Mouse (Mus musculus) heart, embryonic 11.5 days (tissue): ENCODE data around the gene Abcg1. TPM values are rescaled to one million over a fixed set of nuclear protein-coding genes. Genes with fewer than 3 reads are reported as not detected.
A peak's percentile ranks its signal among the peaks of the same experiment; 100 is the strongest.

Experiments
- ATAC-seq: fragments of 200-750 bp; cut with Nextera tagmentation; replicated peaks from 2 replicates; pipeline ENCODE4 v1.8.0; 2017; ENCODE audit warnings: moderate library complexity; ENCODE audit not compliant: insufficient number of reproducible peaks, low FRiP score, low TSS enrichment
- H3K27ac ChIP-seq: fragments of 300-500 bp; sonication (generic); 2 replicates; pipeline ENCODE4 v1.5.1; 2014; ENCODE audit warnings: mild to moderate bottlenecking, low read depth, low read length
- H3K27me3 ChIP-seq: fragments of 300-500 bp; sonication (generic); 2 replicates; pipeline ENCODE4 v1.6.1; 2014; ENCODE audit warnings: mild to moderate bottlenecking, low read length, mixed read lengths; ENCODE audit not compliant: control insufficient read depth, insufficient read depth
- H3K36me3 ChIP-seq: fragments of 300-500 bp; sonication (generic); 2 replicates; pipeline ENCODE4 v1.6.1; 2014; ENCODE audit warnings: mild to moderate bottlenecking, low read length, moderate library complexity, mixed read lengths; ENCODE audit not compliant: control insufficient read depth, insufficient read depth
- H3K4me1 ChIP-seq: fragments of 300-500 bp; sonication (generic); 2 replicates; pipeline ENCODE4 v1.6.1; 2014; ENCODE audit warnings: low read length; ENCODE audit not compliant: control insufficient read depth, insufficient read depth
- H3K4me2 ChIP-seq: fragments of 300-500 bp; sonication (generic); 2 replicates; pipeline ENCODE4 v1.6.1; 2014; ENCODE audit warnings: mild to moderate bottlenecking, moderate library complexity
- H3K4me3 ChIP-seq: fragments of 300-500 bp; sonication (generic); 2 replicates; pipeline ENCODE4 v1.5.1; 2014; ENCODE audit warnings: low read depth, low read length
- H3K9ac ChIP-seq: fragments of 300-500 bp; sonication (generic); 2 replicates; pipeline ENCODE4 v1.6.1; 2014; ENCODE audit warnings: mild to moderate bottlenecking, low read depth, low read length, moderate library complexity
- H3K9me3 ChIP-seq: fragments of 300-500 bp; sonication (generic); replicated peaks from 2 replicates; pipeline ENCODE4 v1.6.1; 2016; ENCODE audit warnings: low read length; ENCODE audit not compliant: control insufficient read depth
- WGBS: fragments of 180-500 bp; shearing (Covaris S2); extraction: QIAGEN DNeasy Blood & Tissue Kit; methylation state at CpG from one replicate; pipeline ENCODE4 v1.1.7; 2014; ENCODE audit not compliant: insufficient replicate concordance; 5-methylcytosine and 5-hydroxymethylcytosine counted together
- polyA plus RNA-seq: library from polyadenylated mRNA; unstranded; fragments of >200 nt; fragmentation: Nextera tagmentation; extraction: Ambion mirVana; gene quantifications from 2 replicates; pipeline ENCODE4 v1.2.1, GENCODE M21; 2014

Abcg1 gene
- polyA plus RNA-seq, 1 experiment from 2014 or later: 6.4 TPM

DNA sequence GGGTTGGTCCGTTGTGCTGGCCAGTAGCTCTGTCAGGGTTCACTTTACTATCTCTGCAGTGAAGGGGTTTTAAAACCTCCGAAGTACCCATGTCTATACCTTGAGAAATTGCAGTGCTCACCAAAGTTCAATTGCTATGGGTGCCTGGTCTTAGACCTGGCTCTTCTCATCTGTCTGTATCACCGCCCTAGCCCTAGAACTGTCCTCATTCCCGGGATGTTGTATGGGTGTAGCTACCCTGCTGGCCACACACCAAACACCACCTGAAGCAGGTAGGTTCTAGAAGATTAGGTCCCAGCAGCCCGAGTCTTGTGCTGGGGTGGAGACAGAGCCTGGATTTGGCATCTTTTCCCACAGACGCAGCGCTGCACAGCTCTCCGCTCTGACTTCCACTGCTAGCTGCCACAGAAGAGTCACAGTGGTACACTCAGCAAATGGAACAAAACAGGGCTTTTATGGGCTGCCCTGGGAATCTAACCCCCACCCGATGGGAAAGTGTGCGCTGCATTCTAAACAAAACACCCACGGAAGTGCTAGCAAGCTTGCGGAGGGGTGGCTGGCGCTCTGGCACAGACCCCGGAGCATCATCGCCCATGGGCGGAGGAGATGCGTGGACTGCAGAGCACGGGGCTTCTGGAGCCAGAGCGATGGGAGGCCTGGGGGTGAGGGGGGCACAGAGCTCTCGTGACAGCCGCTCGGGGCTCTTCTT, 21.2 kb upstream of the Abcg1 start:
- no peak overlapping the region for H3K4me3 ChIP-seq
- no peak overlapping the region for H3K9ac ChIP-seq
- ATAC-seq: no peak
- H3K27ac ChIP-seq: no peak overlapping the region
- peaks cover 11% of the 10 kb centered on the region for H3K4me1 ChIP-seq
- WGBS: 81% methylated on average over 22 of the region's 22 CpGs
- no peaks in the 10 kb centered on the region for H3K36me3 ChIP-seq
- H3K4me2 ChIP-seq: no peak overlapping the region
- no peaks in the 10 kb centered on the region for H3K27me3 ChIP-seq
- no peaks in the 10 kb centered on the region for H3K9me3 ChIP-seq

- 73% methylated on average over 8 of the region's 8 CpGs for WGBS
- no peaks in the 10 kb centered on the region for H3K9me3 ChIP-seq
These were observed 20.1 kb upstream of the Abcg1 start for GRCm38 (mm10) chr17:31037331-31037730.

GRCm38 (mm10) chr17:31038381-31038780, 19.1 kb upstream of the Abcg1 start:
- Histone ChIP-seq H3K4me1 (peaks cover 11% of the 10 kb centered on the region), H3K9me3 (no peaks in the 10 kb centered on the region), H3K9ac (no peak overlapping the region), H3K4me2 (no peak overlapping the region), H3K27me3 (no peaks in the 10 kb centered on the region), H3K4me3 (no peak overlapping the region), H3K27ac (no peak overlapping the region), H3K36me3 (no peaks in the 10 kb centered on the region)
- 80% methylated on average over 4 of the region's 4 CpGs for WGBS
- ATAC-seq: no peak

More at GRCm38 (mm10) chr17:31037331-31037730, 20.1 kb upstream of the Abcg1 start:
- Histone ChIP-seq H3K36me3 (no peaks in the 10 kb centered on the region), H3K27me3 (no peaks in the 10 kb centered on the region), H3K4me3 (no peak overlapping the region), H3K4me1 (peaks cover 11% of the 10 kb centered on the region), H3K4me2 (no peak overlapping the region), H3K9ac (no peak overlapping the region), H3K27ac (no peak overlapping the region)
- no peak for ATAC-seq

- Histone ChIP-seq H3K36me3 (no peaks in the 10 kb centered on the region), H3K4me2 (no peak overlapping the region), H3K27me3 (no peaks in the 10 kb centered on the region), H3K27ac (no peak overlapping the region), H3K4me3 (no peak overlapping the region), H3K4me1 (peaks cover under 1% of the 10 kb centered on the region), H3K9me3 (no peaks in the 10 kb centered on the region), H3K9ac (no peak overlapping the region)
- 65% methylated on average over 7 of the region's 7 CpGs for WGBS
- ATAC-seq: no peak
These were observed 17.8 kb upstream of the Abcg1 start for GRCm38 (mm10) chr17:31039626-31040025.

- H3K4me1 ChIP-seq: no peaks in the 10 kb centered on the region
- no peaks in the 10 kb centered on the region for H3K36me3 ChIP-seq
- no peak overlapping the region for H3K27ac ChIP-seq
- H3K4me2 ChIP-seq: no peak overlapping the region
- no peak overlapping the region for H3K9ac ChIP-seq
- H3K27me3 ChIP-seq: no peaks in the 10 kb centered on the region
- 60% methylated on average over 7 of the region's 7 CpGs for WGBS
- H3K9me3 ChIP-seq: no peaks in the 10 kb centered on the region
- H3K4me3 ChIP-seq: no peak overlapping the region
- ATAC-seq: no peak
These were observed 17.1 kb upstream of the Abcg1 start for GRCm38 (mm10) chr17:31040421-31040820.

- H3K36me3 ChIP-seq: no peaks in the 10 kb centered on the region
- no peak overlapping the region for H3K4me2 ChIP-seq
- H3K27me3 ChIP-seq: no peaks in the 10 kb centered on the region
- no peak overlapping the region for H3K27ac ChIP-seq
- no peaks in the 10 kb centered on the region for H3K9me3 ChIP-seq
- WGBS: 87% methylated on average over 2 of the region's 2 CpGs
- no peak overlapping the region for H3K9ac ChIP-seq
- no peaks in the 10 kb centered on the region for H3K4me1 ChIP-seq
- no peak overlapping the region for H3K4me3 ChIP-seq
- ATAC-seq: no peak
These were observed 14.7 kb upstream of the Abcg1 start for GRCm38 (mm10) chr17:31042751-31043150.

DNA sequence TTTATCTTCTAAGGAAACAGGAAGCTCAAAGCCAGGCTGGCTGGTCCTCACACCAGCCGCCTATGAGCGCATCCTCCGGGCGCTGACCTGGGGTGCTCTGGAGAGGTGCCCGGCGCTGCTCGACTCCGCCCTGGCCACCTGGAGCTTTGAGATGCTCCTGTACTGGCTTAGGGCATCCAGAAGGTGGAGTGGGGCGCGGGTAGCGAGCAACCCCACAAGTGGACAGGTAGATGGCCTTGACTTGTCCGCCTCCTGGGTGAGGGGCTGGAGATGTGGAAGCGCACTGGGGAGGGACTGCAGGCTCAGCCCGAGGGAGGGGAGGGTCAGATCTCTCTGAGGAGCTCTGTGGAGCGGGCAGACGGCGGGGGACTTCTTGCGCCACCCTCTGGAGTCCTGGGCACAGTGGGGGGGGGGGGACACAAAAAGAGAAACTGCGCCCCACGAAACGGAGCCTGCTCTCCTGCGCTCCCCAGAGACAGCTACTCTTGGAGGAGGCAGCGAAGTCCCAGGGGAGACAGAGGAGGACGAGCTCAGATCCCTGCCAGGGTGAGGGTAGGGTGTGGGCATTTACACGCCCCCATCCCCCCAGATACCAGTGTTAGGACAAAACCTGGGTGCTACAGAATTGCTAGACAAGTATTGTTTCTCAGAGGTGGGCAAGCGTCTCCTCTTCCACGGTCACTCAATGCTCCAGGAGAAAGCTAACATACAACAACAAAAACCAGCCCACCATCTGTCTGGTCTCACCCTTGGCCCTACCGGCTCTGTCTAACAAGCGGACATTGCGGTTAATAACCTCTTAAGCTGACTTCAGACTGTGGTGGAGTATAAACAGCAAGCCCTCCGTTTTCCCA, 643 bp downstream of the Abcg1 start:
- H3K36me3 ChIP-seq: no peaks in the 10 kb centered on the region
- H3K4me1 ChIP-seq: peaks cover 20% of the 10 kb centered on the region
- H3K4me3 ChIP-seq: peak overlapping the region; percentile 64
- peak; percentile 33; the same call in 1 of the 2 replicates for ATAC-seq
- H3K9me3 ChIP-seq: no peaks in the 10 kb centered on the region
- 3% methylated on average over 31 of the region's 31 CpGs for WGBS
- peak overlapping the region; percentile 52 for H3K9ac ChIP-seq
- H3K27ac ChIP-seq: no peak overlapping the region
- peak overlapping the region; percentile 91 for H3K4me2 ChIP-seq
- peaks cover 18% of the 10 kb centered on the region for H3K27me3 ChIP-seq

DNA sequence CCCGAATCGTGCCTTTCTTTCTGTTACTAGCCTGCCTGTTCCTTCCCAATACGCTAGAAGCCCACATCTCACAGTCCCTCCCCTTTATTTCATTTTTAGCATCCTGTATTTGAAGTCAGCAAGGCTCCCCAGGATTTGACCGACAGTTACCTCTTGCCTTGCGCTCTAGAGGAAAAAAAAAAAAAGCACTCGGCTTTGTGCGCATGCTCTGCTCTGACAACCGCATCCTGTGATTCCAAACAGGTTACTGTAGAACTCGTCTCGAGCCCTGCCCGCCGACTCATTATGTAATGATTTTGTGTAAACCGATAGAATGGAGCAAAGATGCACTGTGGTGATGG, 1.2 kb downstream of the Abcg1 start:
- 3% methylated on average over 13 of the region's 13 CpGs for WGBS
- H3K27ac ChIP-seq: no peak overlapping the region
- H3K4me2 ChIP-seq: peak overlapping the region; percentile 91
- H3K4me1 ChIP-seq: peaks cover 20% of the 10 kb centered on the region
- H3K4me3 ChIP-seq: peak overlapping the region; percentile 64
- no peaks in the 10 kb centered on the region for H3K9me3 ChIP-seq
- no peaks in the 10 kb centered on the region for H3K36me3 ChIP-seq
- no peak for ATAC-seq
- H3K9ac ChIP-seq: no peak overlapping the region
- peaks cover 18% of the 10 kb centered on the region for H3K27me3 ChIP-seq
